Mouse (Mus musculus): ENCODE measurements around the gene Mup19. TPM values are rescaled to one million over a fixed set of nuclear protein-coding genes. Genes with fewer than 3 reads are reported as not detected.
A peak's percentile ranks its signal among the peaks of the same experiment; 100 is the strongest.
"Not testable (repeated sequence)": the region's sequence is repeated elsewhere in the genome, so short reads cannot be mapped to it uniquely, and the experiment has no call there.

The Mup19 gene
- polyA plus RNA-seq (2014; fragmentation: Nextera tagmentation; extraction: Ambion mirVana) = not detected in 2 replicates

- WGBS = 93% methylated on average over 1 of the region's 5 CpGs
- H3K27ac ChIP-seq (ENCODE audit: low read depth); DNase-seq (ENCODE audit: low spot score); H3K27me3 ChIP-seq (replicated peaks; ENCODE audit: control insufficient read depth, insufficient read depth, low read length); ATAC-seq (replicated peaks; ENCODE audit: low FRiP score, low TSS enrichment, low read depth); H3K36me3 ChIP-seq (ENCODE audit: control insufficient read depth, insufficient read depth, low read length); H3K9ac ChIP-seq (ENCODE audit: low read length); H3K9me3 ChIP-seq (ENCODE audit: control insufficient read depth, low read length); H3K4me2 ChIP-seq (ENCODE audit: low read length); H3K4me1 ChIP-seq (replicated peaks; ENCODE audit: control insufficient read depth, insufficient read depth, low read length); H3K4me3 ChIP-seq (ENCODE audit: low read depth, low read length): not testable (repeated sequence)
Observed at GRCm38 (mm10) chr4:61782169-61782568, at the start of gene Mup19. Gene Mup19 (minus strand): TSS chr4:61782269.

GRCm38 (mm10) chr4:61829211-61829610 lies 47.1 kb upstream of the Mup19 start:
- Histone ChIP-seq H3K4me3 (ENCODE audit: low read depth, low read length) (no peak overlapping the region), H3K36me3 (ENCODE audit: control insufficient read depth, insufficient read depth, low read length) (no peaks in the 10 kb centered on the region), H3K27me3 (replicated peaks; ENCODE audit: control insufficient read depth, insufficient read depth, low read length) (no peaks in the 10 kb centered on the region), H3K27ac (ENCODE audit: low read depth) (no peak overlapping the region), H3K4me2 (ENCODE audit: low read length) (no peak overlapping the region), H3K9me3 (ENCODE audit: control insufficient read depth, low read length) (no peaks in the 10 kb centered on the region), H3K9ac (ENCODE audit: low read length) (no peak overlapping the region), H3K4me1 (replicated peaks; ENCODE audit: control insufficient read depth, insufficient read depth, low read length) (no peaks in the 10 kb centered on the region)
- DNase-seq (ENCODE audit: low spot score) (no peak), ATAC-seq (replicated peaks; ENCODE audit: low FRiP score, low TSS enrichment, low read depth) (no peak)
- 72% methylated on average over 4 of the region's 4 CpGs for WGBS

GRCm38 (mm10) chr4:61823185-61823584 lies 41.1 kb upstream of the Mup19 start:
- 94% methylated on average over 15 of the region's 15 CpGs for WGBS
- no peak overlapping the region for H3K4me3 ChIP-seq (ENCODE audit: low read depth, low read length)
- no peak for ATAC-seq (replicated peaks; ENCODE audit: low FRiP score, low TSS enrichment, low read depth)

GRCm38 (mm10) chr4:61822541-61822940 lies 40.5 kb upstream of the Mup19 start:
- H3K4me3 ChIP-seq (ENCODE audit: low read depth, low read length) = not testable (repeated sequence)
- WGBS = 87% methylated on average over 9 of the region's 9 CpGs

More at GRCm38 (mm10) chr4:61823185-61823584, 41.1 kb upstream of the Mup19 start:
- Histone ChIP-seq H3K9me3 (ENCODE audit: control insufficient read depth, low read length) (0 out of 2 replicates have a peak, but pooled peaks cover 2% of the 10 kb centered on the region), H3K4me1 (replicated peaks; ENCODE audit: control insufficient read depth, insufficient read depth, low read length) (no peaks in the 10 kb centered on the region), H3K9ac (ENCODE audit: low read length) (no peak overlapping the region), H3K27ac (ENCODE audit: low read depth) (no peak overlapping the region), H3K36me3 (ENCODE audit: control insufficient read depth, insufficient read depth, low read length) (no peaks in the 10 kb centered on the region), H3K4me2 (ENCODE audit: low read length) (no peak overlapping the region), H3K27me3 (replicated peaks; ENCODE audit: control insufficient read depth, insufficient read depth, low read length) (no peaks in the 10 kb centered on the region)
- no peak for DNase-seq (ENCODE audit: low spot score)

GRCm38 (mm10) chr4:61815602-61816001 lies 33.5 kb upstream of the Mup19 start:
- Histone ChIP-seq H3K27me3 (replicated peaks; ENCODE audit: control insufficient read depth, insufficient read depth, low read length) (no peaks in the 10 kb centered on the region), H3K27ac (ENCODE audit: low read depth) (no peak overlapping the region), H3K36me3 (ENCODE audit: control insufficient read depth, insufficient read depth, low read length) (no peaks in the 10 kb centered on the region), H3K4me3 (ENCODE audit: low read depth, low read length) (no peak overlapping the region), H3K9me3 (ENCODE audit: control insufficient read depth, low read length) (no peaks in the 10 kb centered on the region), H3K9ac (ENCODE audit: low read length) (no peak overlapping the region), H3K4me1 (replicated peaks; ENCODE audit: control insufficient read depth, insufficient read depth, low read length) (no peaks in the 10 kb centered on the region), H3K4me2 (ENCODE audit: low read length) (no peak overlapping the region)
- ATAC-seq (replicated peaks; ENCODE audit: low FRiP score, low TSS enrichment, low read depth) = no peak
- no peak for DNase-seq (ENCODE audit: low spot score)
- 52% methylated on average over 2 of the region's 2 CpGs for WGBS

More at GRCm38 (mm10) chr4:61822541-61822940, 40.5 kb upstream of the Mup19 start:
- not testable (repeated sequence) for H3K27me3 ChIP-seq (replicated peaks; ENCODE audit: control insufficient read depth, insufficient read depth, low read length); H3K4me1 ChIP-seq (replicated peaks; ENCODE audit: control insufficient read depth, insufficient read depth, low read length); DNase-seq (ENCODE audit: low spot score); H3K9me3 ChIP-seq (ENCODE audit: control insufficient read depth, low read length); H3K9ac ChIP-seq (ENCODE audit: low read length); H3K4me2 ChIP-seq (ENCODE audit: low read length); H3K27ac ChIP-seq (ENCODE audit: low read depth); ATAC-seq (replicated peaks; ENCODE audit: low FRiP score, low TSS enrichment, low read depth); H3K36me3 ChIP-seq (ENCODE audit: control insufficient read depth, insufficient read depth, low read length)

- Histone ChIP-seq H3K27me3 (replicated peaks; ENCODE audit: control insufficient read depth, insufficient read depth, low read length) (no peaks in the 10 kb centered on the region), H3K4me2 (ENCODE audit: low read length) (no peak overlapping the region), H3K9me3 (ENCODE audit: control insufficient read depth, low read length) (no peaks in the 10 kb centered on the region), H3K4me1 (replicated peaks; ENCODE audit: control insufficient read depth, insufficient read depth, low read length) (no peaks in the 10 kb centered on the region), H3K36me3 (ENCODE audit: control insufficient read depth, insufficient read depth, low read length) (no peaks in the 10 kb centered on the region), H3K4me3 (ENCODE audit: low read depth, low read length) (no peak overlapping the region), H3K27ac (ENCODE audit: low read depth) (no peak overlapping the region), H3K9ac (ENCODE audit: low read length) (no peak overlapping the region)
- ATAC-seq (replicated peaks; ENCODE audit: low FRiP score, low TSS enrichment, low read depth) = no peak
- DNase-seq (ENCODE audit: low spot score) = peak; percentile 34
Observed at GRCm38 (mm10) chr4:61813435-61813834, 31.4 kb upstream of the Mup19 start.

GRCm38 (mm10) chr4:61811193-61811592 lies 29.1 kb upstream of the Mup19 start:
- DNase-seq (ENCODE audit: low spot score) = peak; percentile 61
- not testable (repeated sequence) for ATAC-seq (replicated peaks; ENCODE audit: low FRiP score, low TSS enrichment, low read depth)

GRCm38 (mm10) chr4:61808926-61809325 lies 26.9 kb upstream of the Mup19 start:
- H3K9ac ChIP-seq (ENCODE audit: low read length); H3K36me3 ChIP-seq (ENCODE audit: control insufficient read depth, insufficient read depth, low read length); DNase-seq (ENCODE audit: low spot score); H3K4me1 ChIP-seq (replicated peaks; ENCODE audit: control insufficient read depth, insufficient read depth, low read length); H3K27me3 ChIP-seq (replicated peaks; ENCODE audit: control insufficient read depth, insufficient read depth, low read length); H3K27ac ChIP-seq (ENCODE audit: low read depth); H3K4me2 ChIP-seq (ENCODE audit: low read length); H3K4me3 ChIP-seq (ENCODE audit: low read depth, low read length); ATAC-seq (replicated peaks; ENCODE audit: low FRiP score, low TSS enrichment, low read depth); H3K9me3 ChIP-seq (ENCODE audit: control insufficient read depth, low read length): not testable (repeated sequence)
- WGBS = 82% methylated on average over 3 of the region's 3 CpGs

More at GRCm38 (mm10) chr4:61811193-61811592, 29.1 kb upstream of the Mup19 start:
- H3K4me2 ChIP-seq (ENCODE audit: low read length); H3K36me3 ChIP-seq (ENCODE audit: control insufficient read depth, insufficient read depth, low read length); H3K9me3 ChIP-seq (ENCODE audit: control insufficient read depth, low read length); H3K27ac ChIP-seq (ENCODE audit: low read depth); H3K4me3 ChIP-seq (ENCODE audit: low read depth, low read length); H3K9ac ChIP-seq (ENCODE audit: low read length); H3K27me3 ChIP-seq (replicated peaks; ENCODE audit: control insufficient read depth, insufficient read depth, low read length); H3K4me1 ChIP-seq (replicated peaks; ENCODE audit: control insufficient read depth, insufficient read depth, low read length): not testable (repeated sequence)
- 16% methylated on average over 2 of the region's 2 CpGs for WGBS

- not testable (repeated sequence) for H3K27me3 ChIP-seq (replicated peaks; ENCODE audit: control insufficient read depth, insufficient read depth, low read length); ATAC-seq (replicated peaks; ENCODE audit: low FRiP score, low TSS enrichment, low read depth)
- WGBS = 100% methylated on average over 1 of the region's 1 CpGs
Observed at GRCm38 (mm10) chr4:61789699-61790098, 7.6 kb upstream of the Mup19 start.

More at GRCm38 (mm10) chr4:61789699-61790098, 7.6 kb upstream of the Mup19 start:
- not testable (repeated sequence) for H3K9me3 ChIP-seq (ENCODE audit: control insufficient read depth, low read length); H3K36me3 ChIP-seq (ENCODE audit: control insufficient read depth, insufficient read depth, low read length); H3K4me1 ChIP-seq (replicated peaks; ENCODE audit: control insufficient read depth, insufficient read depth, low read length); H3K9ac ChIP-seq (ENCODE audit: low read length); H3K4me3 ChIP-seq (ENCODE audit: low read depth, low read length); H3K4me2 ChIP-seq (ENCODE audit: low read length); H3K27ac ChIP-seq (ENCODE audit: low read depth); DNase-seq (ENCODE audit: low spot score)

All from intestine, embryonic 14.5 days (tissue).